Mouse (Mus musculus): Measurements from ENCODE around the gene Clta. TPM values are rescaled to one million over a fixed set of nuclear protein-coding genes. Genes with fewer than 3 reads are reported as not detected.

The Clta gene
- total RNA-seq, 2 experiments from 2014 or later = 269 to 274 TPM

DNA sequence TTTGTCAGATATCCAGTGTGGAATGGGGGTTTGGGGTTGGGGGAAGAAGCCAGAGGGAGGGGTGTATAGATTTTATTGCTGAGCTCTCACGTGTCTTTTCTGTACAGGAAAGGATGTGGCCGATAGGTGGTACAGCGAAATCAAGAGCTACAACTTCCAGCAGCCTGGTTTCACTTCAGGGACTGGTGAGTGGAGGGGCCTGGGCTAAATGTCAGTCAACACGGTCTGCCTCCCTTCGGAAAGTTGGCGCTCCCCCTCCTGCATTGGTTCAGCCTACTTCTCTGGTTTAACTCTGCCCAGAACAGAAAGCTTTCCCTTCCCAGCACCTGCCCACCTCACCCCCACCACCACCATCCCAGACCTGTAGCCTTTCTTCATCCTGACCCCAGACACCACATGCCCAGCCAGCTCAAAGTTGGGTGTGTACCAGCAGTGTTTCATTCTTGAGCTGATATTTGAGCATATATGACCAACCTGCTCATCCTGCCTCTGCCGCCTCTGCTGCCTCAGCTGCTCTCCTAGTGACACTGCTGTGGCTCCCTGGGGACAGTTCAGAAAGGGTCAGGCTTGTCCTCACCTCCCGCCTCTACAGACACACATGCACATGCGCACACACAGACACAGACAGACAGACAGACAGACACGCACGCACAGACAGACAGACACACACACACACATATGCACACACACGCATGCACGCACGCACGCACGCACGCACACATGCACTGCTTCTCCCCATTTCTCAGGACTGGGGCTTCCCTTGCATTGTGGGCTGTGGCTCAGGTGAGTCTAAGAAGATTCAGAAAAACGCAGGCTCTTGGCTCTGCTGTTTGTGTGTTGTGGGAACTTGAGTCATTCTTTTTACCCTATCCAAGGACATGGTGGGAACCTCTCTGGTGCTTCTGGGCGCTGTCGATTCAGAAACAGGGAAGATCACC is 33.6 kb upstream of the Clta start:
- intact Hi-C loops (cut with DNase I) = no loop called here
- Histone ChIP-seq H3K4me3 (no peak overlapping the region), H3K27ac (no peak overlapping the region)
- no peak for DNase-seq (ENCODE audit: extremely low spot score in 1 of 2, low spot score in 2 of 2)
- TF ChIP-seq CTCF (IDR thresholded peaks at IDR 0.05) = no peak

DNA sequence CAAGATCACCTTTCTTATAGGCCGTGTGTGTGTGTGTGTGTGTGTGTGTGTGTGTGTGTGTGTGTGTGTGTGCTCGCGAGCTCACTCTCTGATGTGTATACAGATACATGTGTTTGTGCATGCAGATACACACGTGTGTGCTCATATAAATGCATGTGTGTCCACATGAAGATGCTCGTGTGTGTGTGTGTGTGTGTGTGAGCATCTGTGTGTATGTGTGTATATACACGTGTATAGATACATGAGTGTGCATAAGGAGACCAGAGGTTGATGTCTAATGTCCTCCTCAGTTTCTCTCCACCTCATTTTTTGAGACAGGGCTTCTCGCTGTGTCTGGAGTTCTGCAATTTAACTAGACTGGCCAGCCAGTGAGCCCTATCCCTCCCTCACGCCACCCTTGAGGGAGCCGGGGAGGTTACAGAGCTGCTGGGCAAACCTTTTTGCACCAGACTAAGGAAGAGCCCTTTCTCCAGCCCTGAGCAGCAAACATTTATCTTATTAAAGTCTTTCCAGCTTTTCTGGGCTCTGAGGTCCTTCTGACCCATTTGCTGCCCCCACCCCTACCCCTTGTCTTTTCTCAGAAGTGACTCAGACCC is 32.6 kb upstream of the Clta start:
- Histone ChIP-seq H3K27ac (no peak overlapping the region), H3K4me3 (no peak overlapping the region)
- no peak for DNase-seq (ENCODE audit: extremely low spot score in 1 of 2, low spot score in 2 of 2)
- TF ChIP-seq CTCF (IDR thresholded peaks at IDR 0.05) = no peak
- intact Hi-C loops (cut with DNase I) = no loop called here

DNA sequence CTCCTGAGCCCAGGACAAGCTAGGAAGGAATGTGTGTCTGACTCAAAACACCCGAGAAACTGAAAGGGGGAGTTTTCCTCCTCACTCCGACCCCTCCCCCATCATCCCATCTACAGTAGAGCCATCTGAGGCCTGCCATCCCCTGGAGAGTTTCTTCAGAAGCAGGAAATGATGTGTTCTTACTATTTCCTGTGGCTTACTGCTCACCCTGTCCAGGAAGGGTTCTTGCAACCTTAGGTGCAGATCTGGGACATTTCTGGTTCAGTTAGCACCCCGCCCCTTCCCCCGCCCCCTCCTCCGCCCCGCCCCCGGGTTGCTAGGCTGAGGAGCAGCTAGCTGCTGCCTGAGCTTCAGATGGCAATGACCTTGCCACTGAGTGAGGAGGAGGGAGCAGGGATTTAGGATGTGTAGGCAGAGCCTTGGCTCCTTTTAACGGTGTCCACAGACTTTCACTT is 32.1 kb upstream of the Clta start:
- Histone ChIP-seq H3K4me3 (no peak overlapping the region), H3K27ac (0 out of 2 replicates have a peak overlapping the region, but pooled peaks have one; percentile 44)
- intact Hi-C loops (cut with DNase I) = no loop called here
- no peak for DNase-seq (ENCODE audit: extremely low spot score in 1 of 2, low spot score in 2 of 2)
- TF ChIP-seq CTCF (IDR thresholded peaks at IDR 0.05) = no peak

DNA sequence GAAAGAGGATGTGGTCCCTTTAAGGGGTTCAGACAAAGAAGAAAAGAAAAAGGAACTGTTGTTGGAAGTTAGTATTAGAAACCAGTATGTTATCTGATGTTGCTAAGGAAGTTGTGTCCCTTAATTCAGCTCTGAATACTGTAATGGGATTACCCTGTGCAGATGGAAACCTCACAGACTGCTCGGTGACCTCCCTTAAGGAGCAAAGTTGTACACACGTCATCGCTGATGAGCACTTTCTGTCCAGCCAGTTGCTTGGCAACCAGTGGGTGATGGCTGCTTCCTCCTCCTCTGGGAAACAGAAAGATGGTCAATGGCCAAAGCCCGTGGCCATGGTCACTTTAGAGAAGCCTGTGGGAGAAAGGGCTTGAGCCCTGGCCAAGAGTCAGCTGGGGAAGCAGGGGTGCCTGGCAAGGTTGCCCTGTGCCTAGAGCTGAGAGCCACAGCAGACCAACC is 30.7 kb upstream of the Clta start:
- no peak for TF ChIP-seq CTCF (IDR thresholded peaks at IDR 0.05)
- Histone ChIP-seq H3K27ac (no peak overlapping the region), H3K4me3 (no peak overlapping the region)
- intact Hi-C loops (cut with DNase I) = no loop called here
- DNase-seq (ENCODE audit: extremely low spot score in 1 of 2, low spot score in 2 of 2) = peak; percentile 37 to 55

DNA sequence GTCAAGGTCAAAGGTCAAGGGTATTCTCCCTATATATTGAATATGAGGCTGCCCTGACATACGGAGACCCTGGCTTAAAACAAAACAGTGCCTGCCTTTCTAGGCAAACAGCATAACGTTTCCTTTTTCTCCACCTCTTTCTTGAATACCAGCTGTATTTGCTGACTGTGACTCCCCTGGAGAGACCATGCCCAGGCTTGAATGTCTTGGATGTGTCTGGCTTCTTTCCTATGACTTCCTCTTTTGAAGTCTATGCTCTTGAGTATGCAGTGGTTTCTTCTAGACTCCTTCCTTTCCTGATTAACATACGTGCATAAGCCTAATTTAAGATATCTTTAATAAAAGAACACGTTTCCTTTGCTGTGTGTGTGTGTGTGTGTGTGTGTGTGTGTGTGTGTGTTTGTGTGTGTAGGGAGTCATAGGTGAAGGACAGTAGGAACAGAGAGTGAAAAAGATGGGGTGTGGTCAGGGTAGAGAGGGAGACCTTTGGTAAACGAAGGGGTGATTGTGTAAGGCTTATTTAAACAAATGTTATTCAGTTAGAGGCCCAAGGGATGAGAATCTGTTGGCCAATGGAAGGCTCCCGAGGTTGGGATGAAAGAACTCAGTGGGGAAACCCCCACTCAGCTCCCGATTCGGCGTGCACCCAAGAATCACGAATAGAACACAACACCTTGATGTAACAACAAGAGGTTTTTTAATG is 29.2 kb upstream of the Clta start:
- DNase-seq (ENCODE audit: extremely low spot score in 1 of 2, low spot score in 2 of 2) = no peak
- TF ChIP-seq CTCF (IDR thresholded peaks at IDR 0.05) = no peak
- intact Hi-C loops (cut with DNase I) = no loop called here
- no peak overlapping the region for H3K4me3 ChIP-seq
- no peak overlapping the region for H3K27ac ChIP-seq

DNA sequence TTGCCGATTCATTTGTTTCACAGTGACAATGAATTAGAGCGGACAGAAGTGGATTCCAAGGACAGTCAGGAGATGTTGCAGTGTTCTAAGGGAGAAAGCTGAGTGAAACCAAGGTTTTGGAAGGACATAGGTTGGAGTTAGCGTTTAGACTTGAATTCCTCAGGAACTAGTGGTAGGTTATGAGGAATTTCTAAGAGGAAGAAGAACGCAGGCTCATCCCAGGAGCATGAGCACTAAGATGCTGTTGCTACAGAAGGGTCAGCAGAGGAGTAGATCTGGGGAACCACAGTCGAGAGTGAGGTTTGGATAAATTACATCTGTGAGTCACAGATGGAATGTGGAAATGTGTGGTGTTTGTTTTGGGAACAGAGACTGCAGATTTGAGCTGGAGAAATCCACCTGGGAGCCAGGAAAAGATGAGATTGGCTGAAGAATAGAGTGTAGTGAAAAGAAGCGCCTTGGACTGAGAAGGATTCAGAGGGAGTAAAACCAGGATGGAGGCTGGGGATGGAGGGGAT is 28.0 kb upstream of the Clta start:
- Histone ChIP-seq H3K4me3 (no peak overlapping the region), H3K27ac (no peak overlapping the region)
- intact Hi-C loops (cut with DNase I) = no loop called here
- DNase-seq (ENCODE audit: extremely low spot score in 1 of 2, low spot score in 2 of 2) = no peak
- no peak for TF ChIP-seq CTCF (IDR thresholded peaks at IDR 0.05)

DNA sequence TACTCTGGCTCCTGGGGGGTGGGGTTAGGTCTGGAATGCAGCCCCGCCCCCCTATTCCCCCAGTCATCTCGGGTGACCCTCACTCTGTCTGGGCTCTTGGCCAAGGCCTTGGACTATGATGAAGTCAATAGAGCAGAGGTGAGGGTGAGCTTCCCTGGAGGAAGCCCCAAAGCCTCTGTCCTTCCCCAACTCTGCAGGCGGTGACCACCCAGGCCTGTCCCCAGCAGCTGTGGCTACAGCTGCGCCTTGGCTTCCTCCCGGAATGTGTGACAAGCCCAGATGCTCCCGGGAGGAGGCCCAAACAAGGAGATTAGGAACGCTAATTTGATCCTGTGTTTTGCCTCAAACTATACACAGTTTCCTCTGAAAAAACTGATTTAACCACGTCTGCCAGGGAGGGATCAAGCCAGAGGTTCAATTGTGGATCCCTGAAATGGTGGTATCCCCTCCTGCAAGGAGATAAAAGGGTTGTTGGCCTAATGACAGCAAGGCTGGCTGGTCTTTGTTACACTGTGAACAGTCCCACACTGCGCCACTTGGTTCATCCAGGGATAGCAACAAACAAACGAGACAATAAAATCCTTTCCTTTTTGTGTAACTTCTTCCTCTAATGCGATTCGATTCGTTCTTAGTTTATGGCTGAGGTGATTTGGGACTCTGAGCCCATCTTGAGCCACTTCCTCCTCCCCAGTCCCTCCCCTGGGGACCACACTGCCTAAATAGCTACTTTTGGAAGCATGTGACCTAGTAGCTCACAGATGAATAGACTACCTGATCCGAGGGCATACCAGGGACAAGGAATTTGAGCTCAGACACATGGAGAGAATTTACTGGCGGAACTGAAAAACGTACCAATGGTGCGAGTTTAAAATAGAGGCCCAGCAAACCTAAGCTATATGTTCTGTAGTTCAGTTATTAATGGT is 25.5 kb upstream of the Clta start:
- TF ChIP-seq CTCF (IDR thresholded peaks at IDR 0.05) = no peak
- DNase-seq (ENCODE audit: extremely low spot score in 1 of 2, low spot score in 2 of 2) = no peak
- intact Hi-C loops (cut with DNase I) = loop anchor here (2.0 kb wide), 1 partner anchor 20 kb away; no protein-coding TSS in a partner anchor
- no peak overlapping the region for H3K4me3 ChIP-seq
- no peak overlapping the region for H3K27ac ChIP-seq

DNA sequence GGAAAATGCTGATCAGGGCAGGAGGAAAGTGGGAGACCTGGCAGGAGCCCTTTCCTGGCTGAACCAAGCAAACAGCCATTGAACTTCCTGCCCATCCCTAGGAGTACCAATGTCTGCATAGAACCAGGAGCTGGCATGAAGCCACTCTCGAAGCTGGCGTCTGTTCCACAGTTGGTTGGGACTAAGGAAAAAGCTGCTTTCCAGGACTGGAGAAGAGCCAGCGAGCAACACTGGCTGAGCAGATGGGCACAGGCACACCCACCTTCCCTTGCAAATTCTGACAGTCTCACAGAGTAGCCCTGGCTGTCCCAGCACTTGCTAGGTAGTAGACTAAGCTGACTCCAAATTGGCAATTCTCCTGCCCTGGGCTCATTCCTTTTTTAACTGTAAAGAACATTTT is 24.5 kb upstream of the Clta start:
- TF ChIP-seq CTCF (IDR thresholded peaks at IDR 0.05) = no peak
- no peak overlapping the region for H3K4me3 ChIP-seq
- peak; percentile 78 to 88 for DNase-seq (ENCODE audit: extremely low spot score in 1 of 2, low spot score in 2 of 2)
- H3K27ac ChIP-seq = no peak overlapping the region
- intact Hi-C loops (cut with DNase I) = loop anchor here (2.0 to 10.0 kb wide), 2 partner anchors 21 to 235 kb away; no protein-coding TSS in a partner anchor

DNA sequence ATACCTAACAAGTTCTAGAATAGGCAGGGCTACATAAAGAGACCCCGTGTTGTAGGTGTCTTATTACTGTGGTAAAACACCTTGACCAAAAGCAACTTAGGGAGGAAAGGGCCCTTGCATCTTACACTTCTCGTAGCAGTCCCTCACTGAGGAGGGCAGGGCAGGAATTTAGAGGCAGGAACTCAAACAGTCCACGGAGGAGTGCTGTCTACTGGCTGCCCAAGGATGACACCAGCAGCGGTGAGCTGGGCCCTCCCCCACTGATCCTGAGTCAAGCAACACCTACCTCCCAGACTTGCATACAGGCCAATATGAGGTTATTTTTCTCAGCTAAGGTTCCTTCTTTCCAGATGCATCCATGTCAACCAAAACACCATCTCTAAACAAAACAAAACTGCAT is 24.0 kb upstream of the Clta start:
- H3K4me3 ChIP-seq = no peak overlapping the region
- intact Hi-C loops (cut with DNase I) = loop anchor here (10.0 kb wide), 1 partner anchor 235 kb away; no protein-coding TSS in a partner anchor
- no peak for DNase-seq (ENCODE audit: extremely low spot score in 1 of 2, low spot score in 2 of 2)
- no peak for TF ChIP-seq CTCF (IDR thresholded peaks at IDR 0.05)
- no peak overlapping the region for H3K27ac ChIP-seq

DNA sequence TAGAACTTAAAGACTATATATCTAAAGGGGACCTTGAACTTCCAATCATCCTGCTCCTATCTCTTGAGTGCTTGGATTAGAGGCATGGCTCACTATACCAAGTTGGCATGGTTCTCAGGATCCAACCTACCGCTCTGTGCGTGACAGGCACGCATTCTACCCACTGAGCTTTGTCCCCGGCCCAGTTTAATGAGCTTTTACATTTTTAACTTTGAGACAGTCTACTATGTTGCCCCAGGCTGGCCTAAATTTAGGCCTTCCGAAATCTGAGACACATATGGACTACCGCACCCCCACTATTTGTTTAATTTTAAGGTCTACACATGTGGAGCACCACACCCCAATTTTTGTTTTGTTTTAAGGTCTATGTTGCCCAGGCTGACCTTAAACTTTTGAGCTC is 23.4 kb upstream of the Clta start:
- no peak for DNase-seq (ENCODE audit: extremely low spot score in 1 of 2, low spot score in 2 of 2)
- intact Hi-C loops (cut with DNase I) = loop anchor here (10.0 kb wide), 1 partner anchor 236 kb away; no protein-coding TSS in a partner anchor
- TF ChIP-seq CTCF (IDR thresholded peaks at IDR 0.05) = no peak
- Histone ChIP-seq H3K27ac (no peak overlapping the region), H3K4me3 (no peak overlapping the region)
